Mouse (Mus musculus): ENCODE data around the gene Fsd1. TPM values are rescaled to one million over a fixed set of nuclear protein-coding genes. Genes with fewer than 3 reads are reported as not detected.

Fsd1 gene
- total and polyA plus RNA-seq, 3 experiments = 0.21 TPM; not detected in 2

DNA sequence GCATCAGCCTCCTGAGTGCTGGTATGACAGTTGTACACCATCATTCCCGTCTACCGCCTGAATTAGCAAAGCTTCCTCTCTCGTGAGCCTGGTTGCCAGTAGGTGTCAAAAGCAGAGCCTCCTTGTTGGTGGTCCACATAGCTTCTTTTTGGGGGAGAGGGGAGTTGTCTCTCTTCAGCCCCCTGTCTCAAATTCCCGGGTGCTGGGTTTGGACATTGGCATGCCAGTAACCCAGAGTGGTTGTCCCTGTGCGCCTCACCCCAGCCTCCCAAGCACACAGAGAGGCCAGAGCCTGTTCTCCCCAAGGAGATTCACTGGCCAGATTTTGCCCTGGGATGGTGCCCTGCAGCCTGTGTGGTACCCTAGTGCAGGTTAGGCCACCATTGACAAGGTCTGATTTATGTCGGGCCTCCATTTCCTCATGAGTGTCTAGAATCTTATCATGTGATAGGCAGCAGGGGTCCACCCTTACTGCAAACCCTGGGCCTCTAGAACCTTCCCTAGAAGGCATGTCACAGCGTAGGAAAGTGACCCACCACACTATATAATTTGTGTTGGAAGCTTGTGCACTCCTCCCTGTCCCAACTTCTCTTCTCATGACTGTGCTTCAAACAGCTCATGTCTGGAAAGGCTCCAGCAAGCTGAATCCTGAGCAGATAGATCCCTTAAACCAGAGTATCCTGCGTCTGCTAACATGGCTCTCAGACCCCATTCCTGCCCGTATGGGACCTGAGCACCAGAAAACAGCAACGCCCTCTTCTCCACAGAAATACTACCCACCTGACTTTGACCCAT is 26.2 kb upstream of the Fsd1 start:
- DNase-seq (ENCODE audit: extremely low read depth) = no peak
- H3K9me3 ChIP-seq (replicated peaks; ENCODE audit: low read length) = no peaks in the 10 kb centered on the region
- peak overlapping the region; percentile 87 for H3K4me2 ChIP-seq (ENCODE audit: insufficient read depth, low read depth, poor library complexity, severe bottlenecking)
- no peaks in the 10 kb centered on the region for H3K27me3 ChIP-seq (replicated peaks)
- H3K36me3 ChIP-seq (replicated peaks in 1 of 2; ENCODE audit: control insufficient read depth in 1 of 2, insufficient read depth in 1 of 2, low read length in 1 of 2) = peaks cover 54 to 73% of the 10 kb centered on the region in 2 experiments
- in situ Hi-C loops (cut with MboI; ENCODE audit: low pct_ligation_motif_present, low pct_unique_long_range_greater_than_20kb, low sequenced_read_pairs) = loop anchor here (10.0 kb wide), 1 partner anchor 65 kb away; the partner anchor contains the start of gene Zfp959
- H3K9ac ChIP-seq (ENCODE audit: insufficient read depth, low read depth) = peak overlapping the region; percentile 55; the same call in 1 of the 2 replicates
- peak overlapping the region; percentile 83 for H3K27ac ChIP-seq (ENCODE audit: insufficient read depth, low read depth)
- TF ChIP-seq MXI1 (IDR thresholded peaks at IDR 0.05; ENCODE audit: low read depth, low read length) = 0 out of 2 replicates have a peak, but pooled peaks have one; percentile 9
- no peak for TF ChIP-seq GABPA (IDR thresholded peaks at IDR 0.05; ENCODE audit: insufficient replicate concordance, low read depth, low read length)
- peaks cover 27 to 52% of the 10 kb centered on the region in 2 experiments for H3K4me1 ChIP-seq (ENCODE audit: control insufficient read depth in 1 of 2, insufficient read depth in 2 of 2)
- H3K4me3 ChIP-seq (replicated peaks in 1 of 3; ENCODE audit: low read depth in 2 of 3, low read length in 2 of 3, poor library complexity in 1 of 3) = peak overlapping the region; percentile 56 to 57 (median 57)
- peaks cover 17% of the 10 kb centered on the region for H3K79me2 ChIP-seq (replicated peaks; ENCODE audit: control insufficient read depth, extremely low read depth, insufficient read depth, poor library complexity, severe bottlenecking)
- dilution Hi-C loops (cut with MboI; ENCODE audit: extremely low pct_ligation_motif_present, extremely low pct_unique_long_range_greater_than_20kb, low sequenced_read_pairs) = no loop called here

DNA sequence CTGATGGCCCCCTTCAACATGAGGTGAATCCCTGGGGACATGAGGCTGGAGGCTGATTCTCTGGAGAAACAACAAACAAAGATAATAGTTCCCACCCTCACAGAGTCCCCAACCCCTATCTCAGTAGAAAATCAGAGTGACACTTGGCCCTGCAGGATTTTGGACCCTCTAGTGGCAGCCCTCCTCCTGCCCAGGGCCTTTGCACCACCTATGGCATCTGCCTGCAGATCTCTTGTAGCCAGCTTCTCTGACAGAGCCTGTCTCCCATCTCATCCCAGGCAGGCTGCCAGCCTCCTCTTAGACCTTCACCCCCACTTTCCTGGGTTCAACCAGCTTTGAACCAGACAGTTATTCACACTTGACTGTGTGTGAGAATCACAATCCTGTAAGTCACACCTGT is 25.5 kb upstream of the Fsd1 start:
- Histone ChIP-seq H3K4me2 (ENCODE audit: insufficient read depth, low read depth, poor library complexity, severe bottlenecking) (no peak overlapping the region), H3K36me3 (replicated peaks in 1 of 2; ENCODE audit: control insufficient read depth in 1 of 2, insufficient read depth in 1 of 2, low read length in 1 of 2) (peaks cover 49 to 72% of the 10 kb centered on the region in 2 experiments), H3K9me3 (replicated peaks; ENCODE audit: low read length) (no peaks in the 10 kb centered on the region), H3K9ac (ENCODE audit: insufficient read depth, low read depth) (no peak overlapping the region), H3K4me1 (ENCODE audit: control insufficient read depth in 1 of 2, insufficient read depth in 2 of 2) (peaks cover 27 to 46% of the 10 kb centered on the region in 2 experiments), H3K27ac (ENCODE audit: insufficient read depth, low read depth) (no peak overlapping the region), H3K4me3 (replicated peaks in 1 of 3; ENCODE audit: low read depth in 2 of 3, low read length in 2 of 3, poor library complexity in 1 of 3) (no peak overlapping the region), H3K79me2 (replicated peaks; ENCODE audit: control insufficient read depth, extremely low read depth, insufficient read depth, poor library complexity, severe bottlenecking) (peaks cover 11% of the 10 kb centered on the region), H3K27me3 (replicated peaks) (no peaks in the 10 kb centered on the region)
- DNase-seq (ENCODE audit: extremely low read depth) = no peak
- in situ Hi-C loops (cut with MboI; ENCODE audit: low pct_ligation_motif_present, low pct_unique_long_range_greater_than_20kb, low sequenced_read_pairs) = no loop called here
- dilution Hi-C loops (cut with MboI; ENCODE audit: extremely low pct_ligation_motif_present, extremely low pct_unique_long_range_greater_than_20kb, low sequenced_read_pairs) = no loop called here
- TF ChIP-seq EP300 (IDR thresholded peaks at IDR 0.05; ENCODE audit: low read length) (no peak), ZNF384 (IDR thresholded peaks at IDR 0.05; ENCODE audit: low read depth, low read length) (no peak), CTCF (conservative IDR thresholded peaks at IDR 0.05 in 1 of 2, IDR thresholded peaks at IDR 0.05 in 1 of 2; ENCODE audit: low read depth in 2 of 2, low read length in 2 of 2) (no peak), MYC (IDR thresholded peaks at IDR 0.05; ENCODE audit: low read depth, low read length) (no peak), POLR2AphosphoS2 (IDR thresholded peaks at IDR 0.05; ENCODE audit: low read depth, low read length) (no peak), SMC3 (IDR thresholded peaks at IDR 0.05; ENCODE audit: low read depth, low read length) (no peak), MXI1 (IDR thresholded peaks at IDR 0.05; ENCODE audit: low read depth, low read length) (no peak), USF2 (conservative IDR thresholded peaks at IDR 0.05; ENCODE audit: low read depth, low read length) (no peak), PAX5 (IDR thresholded peaks at IDR 0.05; ENCODE audit: low read length) (no peak), SIN3A (IDR thresholded peaks at IDR 0.05; ENCODE audit: low read length) (no peak), USF1 (IDR thresholded peaks at IDR 0.05; ENCODE audit: low read depth, low read length) (no peak), CHD1 (IDR thresholded peaks at IDR 0.05; ENCODE audit: low read depth, low read length) (no peak), RAD21 (IDR thresholded peaks at IDR 0.05; ENCODE audit: low read depth, low read length) (no peak), BHLHE40 (IDR thresholded peaks at IDR 0.05; ENCODE audit: low read depth, low read length) (no peak), ETS1 (conservative IDR thresholded peaks at IDR 0.05; ENCODE audit: low read depth, low read length) (no peak), JUND (conservative IDR thresholded peaks at IDR 0.05; ENCODE audit: low read depth, low read length) (no peak), ELF1 (IDR thresholded peaks at IDR 0.05; ENCODE audit: low read depth, low read length) (no peak)

Data from CH12.LX (cell line).